Mouse (Mus musculus) liver, postnatal 0 days (tissue): ENCODE measurements around the gene Stk4.

Experiments used
- CTCF ChIP-seq: sonication (generic); IDR thresholded peaks from 2 replicates; pipeline ENCODE4 v1.5.1; 2016; ENCODE audit warnings: antibody characterized with exemption, low read depth
- EP300 ChIP-seq: IDR thresholded peaks from 2 replicates; pipeline ENCODE4 v1.6.1; 2016; ENCODE audit warnings: antibody characterized with exemption, low read depth, mild to moderate bottlenecking

DNA sequence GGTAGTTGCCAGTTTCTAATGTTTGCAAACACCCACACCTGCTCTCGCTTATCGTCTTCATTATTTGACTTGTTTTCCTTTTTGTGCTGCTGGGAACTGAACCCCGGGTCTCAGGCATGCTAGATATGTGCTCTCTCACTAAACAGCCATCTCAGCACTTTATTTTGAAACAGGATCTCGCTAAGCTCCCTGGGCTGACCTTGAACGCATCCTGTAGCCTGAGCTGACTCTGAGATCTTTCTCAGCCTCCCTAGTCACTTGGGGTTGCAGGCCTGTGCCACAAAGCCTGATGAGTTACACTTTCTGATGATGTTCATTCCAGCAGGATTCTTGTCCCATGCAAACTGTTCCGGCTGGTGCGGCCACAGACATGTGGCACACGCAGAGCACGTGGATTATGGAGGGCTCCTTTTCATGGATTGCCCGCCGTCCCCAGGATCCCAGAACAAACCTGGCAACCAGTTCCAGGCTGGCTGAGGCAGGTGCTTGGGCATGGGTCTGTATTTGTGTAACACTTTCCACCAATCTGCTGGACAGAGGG, 91.5 kb downstream of the Stk4 start:
- no peak for TF ChIP-seq CTCF
- no peak for TF ChIP-seq EP300
